Mouse (Mus musculus) cerebral cortex, adult 2 months (tissue): Measurements from ENCODE around the gene Zbtb9.

Source experiments
- WGBS: fragments of 180-500 bp; shearing (Covaris S2); methylation state at CpG from one replicate; pipeline ENCODE4 v1.1.7; 2018; 5-methylcytosine and 5-hydroxymethylcytosine counted together

The Zbtb9 gene

GRCm38 (mm10) chr17:26947231-26948100 is 25.5 kb upstream of the Zbtb9 start:
- 22% methylated on average over 12 of the region's 12 CpGs for WGBS

GRCm38 (mm10) chr17:26948316-26949050 is 24.5 kb upstream of the Zbtb9 start:
- 2% methylated on average over 64 of the region's 87 CpGs for WGBS

GRCm38 (mm10) chr17:26949051-26949577 is 23.9 kb upstream of the Zbtb9 start:
- 8% methylated on average over 12 of the region's 14 CpGs for WGBS

- whole genome bisulfite sequencing = 29% methylated on average over 5 of the region's 5 CpGs
Observed at GRCm38 (mm10) chr17:26949866-26950265, 23.1 kb upstream of the Zbtb9 start.

GRCm38 (mm10) chr17:26950560-26951288 is 22.2 kb upstream of the Zbtb9 start:
- WGBS = 20% methylated on average over 7 of the region's 7 CpGs

- 0% methylated on average over 11 of the region's 11 CpGs for WGBS
Observed at GRCm38 (mm10) chr17:26951406-26951805, 21.6 kb upstream of the Zbtb9 start.

GRCm38 (mm10) chr17:26951952-26952877 is 20.8 kb upstream of the Zbtb9 start:
- WGBS = 12% methylated on average over 23 of the region's 23 CpGs

GRCm38 (mm10) chr17:26953201-26953600 is 19.8 kb upstream of the Zbtb9 start:
- 21% methylated on average over 6 of the region's 6 CpGs for WGBS

GRCm38 (mm10) chr17:26953726-26954125 is 19.2 kb upstream of the Zbtb9 start:
- 26% methylated on average over 15 of the region's 16 CpGs for WGBS

GRCm38 (mm10) chr17:26956309-26956708 is 16.7 kb upstream of the Zbtb9 start:
- 62% methylated on average over 5 of the region's 5 CpGs for WGBS

GRCm38 (mm10) chr17:26956895-26957294 is 16.1 kb upstream of the Zbtb9 start:
- 80% methylated on average over 18 of the region's 18 CpGs for WGBS

GRCm38 (mm10) chr17:26957872-26958271 is 15.1 kb upstream of the Zbtb9 start:
- WGBS = 90% methylated on average over 5 of the region's 5 CpGs

GRCm38 (mm10) chr17:26958880-26959279 is 14.1 kb upstream of the Zbtb9 start:
- WGBS = 49% methylated on average over 5 of the region's 5 CpGs

GRCm38 (mm10) chr17:26959815-26960214 is 13.2 kb upstream of the Zbtb9 start:
- 90% methylated on average over 4 of the region's 4 CpGs for WGBS

- WGBS = 89% methylated on average over 21 of the region's 21 CpGs
Observed at GRCm38 (mm10) chr17:26961572-26962240, 11.3 kb upstream of the Zbtb9 start.

GRCm38 (mm10) chr17:26966993-26967392 is 6.0 kb upstream of the Zbtb9 start:
- WGBS = 54% methylated on average over 11 of the region's 11 CpGs

- WGBS = 86% methylated on average over 6 of the region's 6 CpGs
Observed at GRCm38 (mm10) chr17:26967477-26967876, 5.5 kb upstream of the Zbtb9 start.

GRCm38 (mm10) chr17:26968200-26968611 is 4.8 kb upstream of the Zbtb9 start:
- 50% methylated on average over 6 of the region's 6 CpGs for WGBS

- 71% methylated on average over 6 of the region's 6 CpGs for WGBS
Observed at GRCm38 (mm10) chr17:26969257-26969656, 3.7 kb upstream of the Zbtb9 start.

GRCm38 (mm10) chr17:26970221-26970620 is 2.7 kb upstream of the Zbtb9 start:
- 60% methylated on average over 12 of the region's 12 CpGs for WGBS
